Mouse (Mus musculus): ENCODE results near the gene Dntt.

DNA sequence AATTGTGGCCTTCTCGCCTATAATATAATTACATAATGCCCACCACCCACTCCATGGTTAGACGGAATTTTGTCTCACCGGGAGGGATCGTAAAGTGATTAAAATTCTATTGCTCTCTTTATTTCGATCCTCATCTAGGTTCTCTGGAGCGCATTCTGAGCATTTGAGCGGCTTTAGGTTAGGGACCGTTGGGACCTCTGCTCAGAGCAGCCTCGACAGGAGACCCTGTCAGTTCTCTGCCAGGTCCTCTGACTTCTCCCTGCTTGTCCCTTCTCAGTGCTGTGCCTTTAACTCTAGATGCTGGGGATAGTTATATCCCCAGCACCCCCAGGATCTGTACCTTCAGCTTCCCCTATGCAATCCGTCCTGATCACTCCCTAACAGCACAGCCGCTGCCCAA, 37.0 kb upstream of the Dntt start:
- no peak for TF ChIP-seq EP300 (optimal IDR thresholded peaks at IDR 0.05)
- TF ChIP-seq CTCF (IDR thresholded peaks at IDR 0.05; ENCODE audit: low read depth), result no peak
